Mouse (Mus musculus) thymus, postnatal 36 days (tissue): Measurements from ENCODE around the gene Arsa.

Source experiments
- DNase-seq, 2 experiments: peaks; one replicate each; pipeline ENCODE4 v3.0.0; 2022; ENCODE audit warnings: mixed read lengths in 2 of 2

Arsa gene

DNA sequence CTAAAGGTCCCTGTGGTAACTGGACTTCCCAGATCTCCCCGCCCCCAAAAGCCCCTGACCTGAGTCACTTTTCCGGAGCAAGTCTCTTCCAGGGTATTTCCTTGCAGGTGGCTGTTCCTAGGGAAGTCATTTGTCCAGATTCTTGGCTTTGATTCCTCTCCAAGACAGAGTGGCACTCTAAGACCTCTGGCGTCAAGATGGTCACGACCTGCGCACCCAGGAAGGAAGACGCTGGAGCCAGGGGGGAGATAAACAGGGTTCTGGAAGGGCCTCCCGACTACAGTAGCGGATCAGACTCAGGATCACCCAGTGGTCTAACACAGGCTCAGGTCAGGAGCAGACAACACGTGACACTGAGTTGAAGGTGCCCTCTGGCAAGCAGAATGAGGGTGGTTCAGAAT lies at the start of gene Arsa:
Gene Arsa (minus strand): TSS at position 335 of the 401 bp plus-strand sequence.
- no peak for DNase-seq

DNA sequence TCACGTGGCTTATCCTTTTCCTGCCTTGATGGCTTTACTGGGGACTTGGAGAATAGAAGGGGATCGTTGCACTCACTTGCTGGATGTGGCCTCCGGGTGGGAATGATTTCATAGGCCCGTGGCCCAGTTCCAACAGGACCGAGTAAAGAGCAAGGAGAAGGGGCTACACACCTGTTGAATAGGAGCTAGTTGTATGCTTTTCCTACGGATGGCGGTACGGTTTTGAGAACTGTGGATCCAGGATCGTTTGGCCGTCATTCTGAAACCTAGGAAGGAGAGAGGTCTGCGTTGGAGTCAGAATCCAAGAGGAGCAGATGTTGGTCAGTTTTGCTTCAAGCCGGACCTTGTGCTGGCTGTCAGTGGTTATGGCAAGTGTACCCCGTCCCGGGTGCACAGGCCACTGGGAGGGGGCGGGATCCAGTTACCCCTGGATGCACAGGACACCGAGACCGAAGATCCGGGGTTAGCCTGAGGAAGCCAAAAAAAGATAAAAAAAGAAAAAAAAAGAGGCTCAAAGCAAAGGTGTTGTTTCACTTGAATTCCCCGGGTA lies 49.6 kb upstream of the Arsa start:
- DNase-seq: no peak

DNA sequence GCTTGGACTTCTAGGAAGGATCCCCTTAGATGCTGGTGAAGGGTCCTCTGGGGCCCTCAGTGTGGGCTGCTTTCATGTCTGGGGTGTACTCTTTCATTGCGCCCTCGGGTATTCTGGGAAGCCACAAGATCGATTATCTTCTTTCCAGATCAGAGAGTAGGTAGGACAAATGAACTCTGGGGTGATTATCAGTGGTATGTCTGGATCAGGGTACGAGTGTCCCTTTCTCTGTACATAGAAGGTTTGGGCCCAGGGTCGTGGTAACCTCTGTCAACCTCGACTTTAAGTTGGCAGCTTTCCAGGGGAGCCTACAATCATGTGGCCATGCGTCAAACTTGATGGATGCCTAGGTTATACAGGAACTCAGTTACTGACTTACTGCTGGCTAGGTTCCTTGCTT lies 48.7 kb upstream of the Arsa start:
- no peak for DNase-seq

DNA sequence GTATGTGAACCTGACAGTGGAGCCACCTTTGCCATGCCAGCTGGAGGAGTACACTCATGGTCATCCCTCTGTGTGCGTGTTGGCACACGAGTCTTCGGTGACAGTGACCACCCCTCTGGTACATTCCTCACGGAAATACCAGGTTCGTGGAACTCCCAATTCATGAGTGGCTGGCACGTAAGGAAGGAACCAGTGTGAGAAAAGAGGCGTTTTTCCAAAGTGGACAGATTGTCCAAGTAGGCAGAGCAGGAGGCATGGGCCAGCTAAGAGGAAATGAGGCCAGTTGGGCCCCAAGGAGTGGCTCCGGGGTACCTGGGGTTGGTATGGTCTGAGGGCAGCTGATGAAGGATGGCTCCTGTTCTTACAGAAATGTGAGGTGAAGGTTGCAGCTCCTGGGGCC lies 48.2 kb upstream of the Arsa start:
- DNase-seq: no peak

DNA sequence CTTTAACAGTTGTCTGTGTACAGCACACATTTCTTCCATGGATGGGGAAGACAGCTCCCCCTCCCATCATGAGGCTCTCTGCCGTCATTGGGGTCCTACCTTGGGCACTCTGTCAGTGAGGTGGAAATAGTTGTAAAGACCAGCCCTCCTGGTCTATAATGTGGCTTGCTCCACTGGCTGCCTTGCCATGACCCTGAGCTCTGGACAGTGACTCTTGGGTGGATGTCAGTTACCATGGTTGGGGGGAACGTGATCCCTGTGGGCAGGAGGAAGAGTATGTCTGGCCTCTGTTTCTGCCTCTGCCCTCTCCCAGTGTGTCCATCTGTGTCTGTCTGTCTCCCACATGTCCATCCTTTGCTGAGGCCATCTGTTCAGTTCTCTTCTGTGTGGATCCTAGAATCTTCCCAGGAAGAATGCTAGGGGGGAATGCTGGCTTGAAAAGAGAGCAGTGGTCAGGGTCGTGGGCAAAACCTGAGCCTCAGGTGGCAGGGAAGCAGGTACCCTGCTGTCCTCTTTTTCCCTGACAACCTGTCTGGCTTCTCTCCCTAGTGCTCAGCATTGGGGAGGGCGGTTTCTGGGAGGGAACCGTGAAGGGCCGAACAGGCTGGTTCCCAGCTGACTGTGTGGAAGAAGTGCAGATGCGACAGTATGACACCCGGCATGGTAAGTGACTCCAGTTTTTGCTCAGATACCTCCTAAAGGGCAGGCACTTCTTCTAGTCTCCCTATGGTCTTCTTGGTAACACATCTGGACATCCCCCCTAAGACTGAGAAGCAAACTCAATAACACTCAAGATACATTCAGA lies 47.6 kb upstream of the Arsa start:
- DNase-seq: no peak

DNA sequence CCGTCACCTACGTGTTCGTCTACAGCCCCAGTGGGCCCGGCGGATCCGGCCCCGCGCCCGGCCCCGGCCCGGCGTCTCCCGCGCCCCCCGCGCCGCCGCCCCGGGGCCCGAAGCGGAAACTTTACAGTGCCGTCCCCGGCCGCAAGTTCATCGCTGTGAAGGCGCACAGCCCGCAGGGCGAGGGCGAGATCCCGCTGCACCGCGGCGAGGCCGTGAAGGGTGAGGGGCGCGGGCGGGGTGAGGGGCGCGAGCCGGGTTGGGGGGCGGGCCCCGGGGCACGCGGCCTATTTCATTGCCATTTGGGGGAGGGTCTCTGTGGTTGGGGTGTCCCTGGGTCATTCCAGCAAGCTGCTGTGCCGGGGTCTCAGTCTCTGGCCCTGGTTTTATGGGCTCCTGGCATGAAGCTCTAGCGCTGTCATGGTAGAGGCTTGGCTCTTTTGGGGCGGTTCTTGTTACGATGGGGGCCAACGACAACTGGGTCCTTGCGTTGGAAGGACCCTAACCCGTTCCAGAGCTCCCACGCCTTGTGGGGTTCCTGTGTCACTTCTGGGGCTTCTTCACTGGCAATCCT lies 46.9 kb upstream of the Arsa start:
- no peak for DNase-seq

DNA sequence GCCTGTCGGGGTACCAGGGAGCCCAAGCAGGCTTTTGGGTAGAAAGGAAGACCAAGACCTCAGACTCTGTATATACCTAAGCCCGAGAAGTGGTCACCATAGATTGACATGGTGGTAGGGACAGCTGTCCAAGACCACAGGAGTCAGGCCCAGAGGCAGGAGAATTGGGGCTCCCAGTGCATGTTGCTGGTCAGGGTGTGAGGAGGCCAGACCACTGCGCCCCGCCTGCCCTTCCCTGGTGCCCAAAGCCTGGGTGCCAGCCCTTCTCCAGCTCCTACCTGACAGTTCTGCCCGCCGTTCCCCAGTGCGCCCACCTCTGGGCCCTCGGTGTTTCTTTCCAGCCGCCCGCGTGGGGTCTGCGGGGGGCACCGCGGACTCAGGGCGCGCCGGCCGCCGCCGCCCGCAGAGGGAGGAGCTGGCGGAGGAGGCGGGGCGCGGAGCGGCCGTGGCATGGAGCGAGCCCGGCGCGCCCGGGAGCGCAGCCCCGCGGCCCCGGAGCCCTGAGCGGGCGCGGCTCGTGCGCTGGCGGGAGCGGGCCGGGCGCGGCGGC lies 46.1 kb upstream of the Arsa start:
- no peak for DNase-seq

DNA sequence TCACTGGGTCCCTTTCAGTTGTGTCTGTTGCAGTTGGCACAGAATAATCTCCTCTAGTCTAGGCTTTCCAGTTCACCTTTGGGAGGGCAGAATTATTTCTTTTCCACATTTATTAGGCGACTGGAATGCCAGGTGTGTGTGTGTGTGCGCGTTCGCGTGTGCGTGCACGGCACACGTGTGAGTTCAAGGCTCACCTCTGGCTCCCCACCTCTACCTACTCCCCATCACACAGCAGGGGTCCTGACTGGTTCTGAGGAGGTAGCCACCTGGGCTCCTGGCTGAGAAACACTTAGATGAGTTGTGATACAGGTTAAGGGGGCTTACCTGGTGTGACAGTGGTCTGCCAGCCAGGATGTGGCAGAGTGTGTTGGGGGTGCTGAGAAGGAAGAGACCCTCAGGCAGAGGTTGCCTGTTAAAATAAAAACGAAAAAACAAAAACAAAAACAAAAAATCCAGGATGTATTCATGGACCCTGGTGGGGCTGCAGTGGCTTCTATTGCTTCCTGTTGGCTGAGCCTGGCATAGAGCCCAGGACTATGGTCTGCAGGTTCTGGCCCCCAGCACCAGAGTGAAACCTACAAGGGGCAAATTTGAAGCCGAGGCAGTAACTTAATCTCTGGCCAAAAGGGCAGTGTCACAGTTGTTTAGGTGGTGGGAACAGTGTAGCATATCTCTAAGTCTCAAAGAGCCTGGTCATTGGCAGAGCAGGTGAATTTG lies 45.5 kb upstream of the Arsa start:
- DNase-seq: no peak

DNA sequence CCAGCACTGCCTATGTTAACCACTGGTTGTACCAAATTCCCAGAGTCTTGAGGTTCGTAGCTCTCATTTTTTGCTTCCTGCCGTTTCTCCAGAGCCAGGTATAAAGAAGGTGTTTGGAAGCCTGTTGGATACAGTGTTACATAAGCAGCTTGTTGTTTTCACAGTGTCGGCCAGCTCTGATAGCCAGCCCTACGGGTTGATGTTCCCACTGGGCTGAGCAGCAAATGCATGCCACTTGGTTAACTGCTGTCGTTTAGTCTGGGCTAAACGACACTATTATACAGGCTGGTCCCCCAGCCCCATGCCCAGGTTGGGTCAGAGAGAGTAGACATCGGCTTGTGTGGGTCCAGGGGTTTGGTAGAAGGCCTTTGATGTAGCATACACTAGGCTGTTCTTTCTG lies 44.7 kb upstream of the Arsa start:
- no peak for DNase-seq

DNA sequence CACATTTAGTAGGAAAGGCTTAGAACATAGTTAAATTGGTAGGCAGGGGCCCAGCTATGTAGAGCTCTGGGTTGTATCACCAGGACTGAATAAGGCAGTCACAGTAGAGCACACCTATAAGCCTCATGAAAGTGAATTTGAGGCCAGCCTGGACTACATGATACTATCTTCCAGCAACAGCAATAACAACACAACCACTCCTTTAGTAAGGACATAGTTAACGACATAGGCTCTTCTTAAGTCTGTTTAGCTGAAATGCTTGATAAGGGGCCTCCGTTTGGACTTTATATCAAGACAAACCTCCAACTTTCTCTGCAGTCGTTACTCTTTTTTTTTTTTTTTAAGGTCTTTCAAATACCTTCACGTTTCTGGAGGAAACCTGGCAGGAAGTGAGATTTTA lies 35.5 kb upstream of the Arsa start:
- DNase-seq: no peak

DNA sequence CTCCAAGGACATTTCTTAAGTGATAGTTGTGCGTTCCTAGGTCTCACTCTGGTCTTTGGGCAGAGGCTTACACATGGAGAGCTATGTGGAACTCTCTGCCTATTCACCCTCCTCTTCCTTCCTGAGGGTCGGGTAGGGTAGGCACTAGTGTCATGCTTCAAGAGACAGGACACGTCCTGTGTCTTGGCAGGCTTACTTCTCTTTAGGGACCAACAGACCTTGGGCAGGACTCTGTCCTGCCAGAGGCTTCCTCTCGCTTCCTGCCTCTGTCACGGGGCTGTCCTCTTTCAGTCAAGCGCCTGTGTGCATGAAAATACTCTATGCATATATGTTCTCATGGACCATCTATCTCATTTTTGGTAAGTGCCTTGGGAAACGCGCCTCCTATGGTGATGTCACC lies 30.5 kb upstream of the Arsa start:
- no peak for DNase-seq

DNA sequence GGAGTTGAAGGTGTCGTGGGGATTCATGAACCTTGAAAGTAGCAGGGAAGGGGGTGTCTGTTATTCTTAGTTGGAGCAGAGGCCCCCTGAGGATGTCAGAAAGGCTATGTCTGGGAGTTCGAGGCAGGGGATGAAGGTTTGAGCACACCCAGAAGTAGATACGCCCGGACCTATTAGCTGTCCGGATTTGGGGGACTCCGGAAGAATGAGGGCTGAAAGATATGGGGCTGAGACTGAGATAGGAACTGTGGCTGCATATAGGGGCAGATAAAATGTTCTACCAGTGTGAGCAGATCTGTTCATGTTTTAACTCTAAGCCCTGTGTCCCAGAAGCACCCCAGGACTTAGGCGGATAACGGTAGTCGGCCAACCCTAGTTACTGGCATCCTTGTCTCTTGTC lies 27.6 kb upstream of the Arsa start:
- DNase-seq: no peak

DNA sequence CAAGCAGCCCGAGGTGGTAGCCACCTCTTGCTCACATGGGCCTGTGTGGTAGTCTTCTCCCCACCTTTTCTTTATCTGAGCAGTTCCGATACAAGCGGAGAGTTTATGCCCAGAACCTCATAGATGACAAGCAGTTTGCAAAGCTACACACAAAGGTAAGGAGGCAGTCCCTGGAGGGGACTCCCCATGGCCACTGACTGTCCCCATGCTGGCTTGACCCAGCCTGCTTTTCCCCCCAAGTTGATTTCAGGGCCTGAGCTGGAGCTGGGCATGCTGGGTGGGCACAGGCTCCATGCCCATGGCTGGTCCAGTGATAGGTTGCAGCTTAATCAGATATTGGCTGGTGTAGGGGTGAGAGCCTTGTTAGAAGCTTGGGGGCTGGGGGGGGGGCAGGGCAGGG lies 24.1 kb upstream of the Arsa start:
- DNase-seq: no peak

DNA sequence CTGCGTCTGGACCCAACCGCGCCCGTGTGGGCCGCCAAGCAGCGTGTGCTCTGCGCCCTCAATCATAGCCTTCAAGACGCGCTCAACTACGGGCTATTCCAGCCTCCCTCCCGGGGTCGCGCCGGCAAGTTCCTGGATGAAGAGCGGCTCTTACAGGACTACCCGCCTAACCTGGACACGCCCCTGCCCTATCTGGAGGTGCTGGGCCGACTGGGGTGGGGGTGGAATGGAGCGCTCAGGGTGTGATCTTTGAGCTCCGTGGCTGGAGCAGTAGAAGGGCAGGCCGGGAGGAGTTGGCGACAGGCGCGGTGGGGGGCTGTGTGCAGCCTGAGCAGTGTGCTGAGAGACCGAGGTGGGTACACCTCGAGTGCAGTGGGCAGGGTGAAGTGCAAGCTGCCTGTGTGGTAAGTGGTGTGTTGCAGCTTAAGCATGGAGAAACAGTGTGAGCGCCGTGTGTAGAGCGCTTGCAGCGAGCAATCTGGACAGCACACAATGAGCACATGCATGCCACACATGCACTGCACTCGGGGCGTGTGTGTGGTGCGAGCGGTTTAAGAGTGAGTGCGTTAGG lies 23.1 kb upstream of the Arsa start:
- DNase-seq: peak in 1 of 2 experiments; percentile 32

DNA sequence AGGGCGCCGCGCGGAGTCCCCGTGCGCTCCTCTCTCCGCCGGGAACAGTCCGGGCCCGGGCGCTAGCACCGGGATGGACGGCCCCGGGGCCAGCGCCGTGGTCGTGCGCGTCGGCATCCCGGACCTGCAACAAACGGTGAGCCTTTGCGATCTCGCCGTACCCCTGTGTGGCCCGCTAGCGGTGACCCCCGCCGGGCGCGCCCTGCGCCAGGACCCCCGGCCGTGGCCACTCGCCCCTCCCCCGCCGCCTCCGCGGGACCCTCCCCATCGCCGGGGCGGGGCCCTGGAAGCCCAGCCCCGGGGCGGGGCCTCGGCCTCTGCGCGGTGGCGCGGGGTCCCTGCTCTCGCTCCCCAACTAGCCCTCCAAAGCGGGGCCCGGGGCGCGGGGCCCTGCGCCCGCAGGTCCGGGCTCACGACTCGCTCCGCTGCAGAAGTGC lies 22.6 kb upstream of the Arsa start:
- DNase-seq: peak; percentile 56 to 57

DNA sequence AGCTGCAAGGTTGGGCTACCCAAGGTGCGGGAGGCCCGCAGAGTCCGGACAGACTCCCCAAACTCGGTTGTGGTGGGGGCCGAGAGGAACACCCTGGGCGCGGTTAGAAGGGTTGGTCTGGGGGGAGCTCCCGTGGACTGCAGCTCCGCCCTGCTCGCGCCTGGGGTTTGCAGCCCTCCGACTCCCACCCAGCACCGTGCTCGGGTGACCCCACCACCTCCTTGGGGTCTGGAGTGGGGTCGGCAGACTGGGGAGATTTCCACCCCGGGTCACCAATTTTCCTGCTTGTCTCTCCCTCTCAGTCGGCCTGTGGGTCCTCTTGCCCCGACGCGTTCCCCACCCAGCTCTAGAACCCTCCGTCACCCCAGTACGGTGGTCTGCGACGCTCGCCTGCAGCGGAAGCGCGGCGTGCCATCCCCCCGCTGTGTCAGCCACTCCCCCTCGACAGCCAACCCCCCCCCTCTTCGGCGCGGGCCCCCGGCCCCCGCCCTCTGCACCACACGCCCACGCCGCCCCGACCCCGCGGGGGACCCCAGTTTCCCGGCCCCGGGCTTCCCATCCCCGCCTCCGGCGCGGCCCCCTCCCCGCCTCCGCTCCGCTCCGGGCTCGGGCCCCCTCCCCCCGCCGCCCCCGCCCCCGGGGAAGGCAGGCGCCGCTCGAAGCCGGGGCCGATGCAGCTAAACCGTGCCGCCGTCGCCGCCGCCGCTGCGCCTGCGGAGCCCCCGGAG lies 21.9 kb upstream of the Arsa start, which contains the start of gene Shank3:
Gene Shank3 (plus strand): TSS at position 663 of the 728 bp plus-strand sequence.
- peak; percentile 49 to 64 for DNase-seq

DNA sequence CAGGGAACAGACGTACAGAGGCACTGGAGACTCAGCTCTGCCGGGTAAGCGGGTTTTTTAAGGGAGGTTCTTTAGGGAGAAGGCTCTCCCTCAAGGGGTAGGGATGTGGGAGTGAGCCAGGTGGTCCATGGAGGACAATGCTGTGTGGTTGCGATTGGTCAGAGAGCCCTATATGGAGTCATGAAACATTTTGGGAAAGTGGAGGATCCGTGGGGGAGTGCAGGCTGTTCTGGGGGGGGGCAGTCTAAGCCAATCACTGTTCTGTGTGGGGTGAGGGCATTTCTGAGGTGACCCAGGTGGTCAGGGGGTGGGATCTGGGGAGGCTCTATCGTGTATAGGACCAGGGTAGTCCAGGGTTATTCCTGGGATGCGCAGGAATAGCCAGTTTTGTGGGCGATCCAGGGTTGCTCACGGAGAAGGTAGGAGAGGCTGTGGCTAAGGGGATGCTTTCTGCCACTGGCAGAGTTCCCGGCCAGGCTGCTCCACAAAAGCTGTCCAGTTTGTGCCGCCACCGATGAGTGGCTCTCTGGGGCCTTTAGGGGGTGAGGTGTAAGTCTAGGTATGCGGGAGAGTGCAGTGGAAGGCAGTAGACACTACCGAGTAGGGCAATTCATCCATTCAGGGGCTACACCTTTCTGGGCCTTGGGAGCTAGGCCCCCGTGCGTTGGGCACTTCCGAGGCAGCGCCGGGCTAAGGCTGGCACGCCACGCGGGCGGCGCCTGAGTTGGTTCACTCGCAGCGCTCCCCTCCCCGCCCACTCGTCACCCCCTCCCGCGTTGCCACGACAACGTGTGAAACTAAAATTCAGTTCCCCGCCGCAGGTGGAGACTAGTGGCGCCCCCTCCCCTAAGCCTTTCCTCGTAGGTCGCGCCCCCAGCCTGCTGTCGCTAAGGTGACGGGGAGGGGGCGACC lies 21.1 kb upstream of the Arsa start:
- DNase-seq: peak; percentile 70 to 76

DNA sequence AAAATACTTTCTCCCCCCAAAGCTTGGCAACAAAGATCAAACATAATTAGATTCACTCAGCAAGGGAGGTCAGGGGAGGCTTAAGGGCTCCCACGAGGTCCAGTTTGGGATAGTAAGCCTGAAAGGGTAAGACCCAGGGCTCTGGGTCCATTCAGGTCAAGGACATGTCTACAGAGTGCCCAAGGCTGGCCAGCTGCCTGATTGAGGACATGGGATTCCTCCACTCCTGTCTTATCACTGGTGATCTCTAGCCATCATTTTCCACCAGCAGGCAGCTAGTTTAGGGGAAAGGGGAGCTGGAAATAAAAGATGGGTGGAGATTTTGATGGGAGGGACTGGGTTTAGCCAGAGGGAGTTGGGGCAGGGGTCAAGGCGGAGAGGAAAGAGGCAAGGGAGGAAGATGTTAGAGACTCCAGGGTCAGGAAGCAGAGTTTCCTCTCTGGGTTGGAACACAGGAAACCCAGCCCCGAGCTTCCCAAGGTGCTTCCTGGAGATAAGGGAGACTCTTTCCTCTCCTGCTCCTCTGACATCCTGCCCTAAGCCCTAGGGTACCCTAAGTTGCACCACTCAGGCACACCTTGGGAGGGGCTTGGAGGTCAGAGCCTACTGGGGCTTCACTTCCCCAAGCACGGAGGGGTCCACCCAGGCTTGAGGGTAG lies 20.3 kb upstream of the Arsa start:
- DNase-seq: no peak

DNA sequence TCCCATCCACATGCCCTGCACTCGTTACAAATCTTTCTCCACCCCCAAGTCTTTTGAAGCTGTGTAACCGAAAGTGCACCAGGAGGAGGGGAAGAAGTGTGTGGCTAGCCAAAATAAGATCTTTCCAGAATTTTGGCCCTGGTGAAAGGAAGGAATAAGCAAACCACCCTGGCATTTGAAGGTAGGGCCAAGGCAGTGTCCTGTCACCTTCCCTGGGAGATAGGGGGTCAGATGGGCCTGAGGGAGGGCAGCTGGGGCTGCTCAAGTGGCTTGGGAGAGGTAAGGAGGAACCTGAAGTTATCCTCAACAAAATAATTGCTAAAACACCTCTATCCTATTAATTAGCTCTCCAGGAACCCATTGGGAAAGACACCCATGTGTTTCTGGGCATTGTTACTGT lies 19.6 kb upstream of the Arsa start:
- no peak for DNase-seq

DNA sequence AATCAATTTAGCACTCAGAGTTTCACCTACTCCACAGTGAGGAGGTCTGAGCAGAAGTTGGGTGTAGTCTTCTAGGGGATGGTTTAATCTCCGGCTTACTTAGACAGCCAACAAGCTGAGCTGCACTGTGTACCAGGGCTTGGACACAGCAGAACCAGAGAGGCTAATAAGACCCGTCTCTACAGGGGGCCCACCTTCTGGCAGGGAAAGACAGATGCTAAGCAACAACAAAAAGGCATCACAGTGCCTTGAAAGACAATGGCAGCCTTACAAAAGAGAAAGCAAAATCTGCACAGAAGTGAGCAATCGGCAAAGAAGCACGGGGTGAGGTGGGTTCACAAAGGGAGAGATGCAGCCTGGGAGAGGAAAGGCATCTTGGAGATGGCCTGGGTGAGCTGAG lies 18.9 kb upstream of the Arsa start:
- no peak for DNase-seq

DNA sequence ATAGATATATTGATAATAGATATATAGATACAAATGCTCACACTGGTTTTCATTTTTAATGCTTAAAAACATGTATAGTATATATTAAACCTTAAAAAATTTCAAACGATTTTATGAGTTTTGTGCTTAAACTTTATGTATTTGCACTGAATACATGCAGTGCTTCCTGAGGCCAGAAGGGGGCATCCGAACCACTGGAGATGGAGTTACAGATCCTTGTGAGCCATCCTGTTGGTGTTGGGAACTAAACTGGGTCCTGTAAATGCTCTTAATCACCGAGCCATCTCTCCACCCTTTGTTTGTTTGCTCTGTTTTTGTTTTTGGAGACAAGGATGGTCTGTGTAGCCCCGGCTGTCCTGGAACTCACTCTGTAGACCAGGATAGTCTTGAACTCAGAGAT lies 17.7 kb upstream of the Arsa start:
- no peak for DNase-seq
